8 mouse cellular contexts compared by ENCODE assay signal in the genomic region with DNA sequence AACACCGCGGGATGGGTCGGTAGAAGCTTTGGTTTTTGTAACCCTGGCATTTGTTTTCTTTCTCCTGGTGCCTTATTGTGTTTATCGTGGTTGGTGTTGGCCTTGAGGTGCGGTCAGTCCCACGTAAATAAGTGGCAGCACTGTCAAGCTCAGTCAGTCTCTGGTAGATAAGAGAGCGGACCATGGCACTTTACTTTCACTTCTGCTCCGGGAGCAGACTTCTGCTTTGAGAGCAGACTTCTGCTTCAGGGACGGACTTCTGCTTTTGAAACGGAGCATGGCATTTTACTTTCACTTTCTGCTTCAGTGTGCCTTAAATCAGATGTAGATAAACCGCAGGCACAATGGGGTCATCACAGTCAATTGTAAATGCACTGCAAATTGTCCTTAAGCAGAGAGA. TPM values are rescaled to one million over a fixed set of nuclear protein-coding genes. Genes with fewer than 3 reads are reported as not detected.
DNase-seq lines count a peak whose midpoint lies in the region; ATAC-seq and TF ChIP-seq lines count a peak whose summit lies in the region.
"Not testable (repeated sequence)": the region's sequence is repeated elsewhere in the genome, so short reads cannot be mapped to it uniquely, and the experiment has no call there.

No protein-coding gene starts in this region.

- not testable (repeated sequence) for TF ChIP-seq POLR2A in bone marrow macrophage, adult 2 months (IDR thresholded peaks at IDR 0.05; ENCODE audit: borderline replicate concordance, low read depth, low read length)

- not testable (repeated sequence) for H3K36me3 ChIP-seq in liver, embryonic 15.5 days (replicated peaks); megakaryocyte, embryonic 14.5 days (replicated peaks; ENCODE audit: low read length)

- peak overlapping the region; percentile 35; the same call in 1 of the 2 replicates for H3K4me2 ChIP-seq in liver, embryonic 15.5 days

- not testable (repeated sequence) for H3K9ac ChIP-seq in liver, embryonic 15.5 days

- H3K4me1 ChIP-seq in bone marrow macrophage, adult 2 months (ENCODE audit: control insufficient read depth, insufficient read depth, low read length); liver, embryonic 15.5 days (replicated peaks): not testable (repeated sequence)
- H3K4me1 ChIP-seq in megakaryocyte, embryonic 14.5 days, result peaks cover 15% of the 10 kb centered on the region

- TF ChIP-seq CTCF in bone marrow macrophage, adult 2 months (IDR thresholded peaks at IDR 0.05; ENCODE audit: low read depth, low read length), result not testable (repeated sequence)

- DNase-seq in B cell, adult 2 months, result peak; percentile 60 to 66
- peak; percentile 9 for DNase-seq in NIH3T3 (ENCODE audit: low read depth)
- DNase-seq in heart, adult 9 months (ENCODE audit: low spot score in 2 of 2), result peak; percentile 3 to 7
- peak; percentile 7 for DNase-seq in skeletal muscle tissue, adult 2 months (ENCODE audit: low read depth, low spot score)
- peak; percentile 2 to 7 for DNase-seq in thymus, adult 18-20 months

- H3K27me3 ChIP-seq in liver, embryonic 15.5 days; megakaryocyte, embryonic 14.5 days (replicated peaks): not testable (repeated sequence)

- H3K9me3 ChIP-seq in liver, embryonic 15.5 days (replicated peaks), result not testable (repeated sequence)
- peaks cover 14% of the 10 kb centered on the region for H3K9me3 ChIP-seq in megakaryocyte, embryonic 14.5 days

- peak overlapping the region; percentile 30 for H3K4me3 ChIP-seq in bone marrow macrophage, adult 2 months (ENCODE audit: insufficient read depth, low read length)
- peak overlapping the region; percentile 24; the same call in 1 of the 2 replicates for H3K4me3 ChIP-seq in liver, embryonic 15.5 days (replicated peaks)
- peak overlapping the region; percentile 92 for H3K4me3 ChIP-seq in megakaryocyte, embryonic 14.5 days (replicated peaks)

- ATAC-seq in liver, embryonic 15.5 days (ENCODE audit: insufficient read depth), result not testable (repeated sequence)

- H3K27ac ChIP-seq in bone marrow macrophage, adult 2 months (ENCODE audit: insufficient read depth, low read depth, low read length); liver, embryonic 15.5 days (replicated peaks): not testable (repeated sequence)

- 33% methylated on average over 11 of the region's 11 CpGs for WGBS in liver, embryonic 15.5 days (ENCODE audit: insufficient replicate concordance)

RNA-seq across cellular contexts. Expression of gene Ccdc66, which starts 54.3 kb away (rescaled TPM):
- polyA plus RNA-seq in bone marrow macrophage, adult 2 months (2012; ENCODE audit: insufficient read depth, insufficient read length, missing spikeins), result 8.4 and 11.3 TPM in 2 replicates
- polyA plus RNA-seq in liver, embryonic 15.5 days (2015; fragmentation: Nextera tagmentation; extraction: Ambion mirVana), result 1.8 and 3.1 TPM in 2 replicates
- 0.18 TPM in 1 of 2 replicates, not detected in the other for polyA plus RNA-seq in megakaryocyte, embryonic 14.5 days (2012; ENCODE audit: insufficient read depth, low replicate concordance)

RNA-seq across cellular contexts. Expression of gene Erc2, which starts 59.7 kb away (rescaled TPM):
- not detected in 2 replicates for polyA plus RNA-seq in bone marrow macrophage, adult 2 months (2012; ENCODE audit: insufficient read depth, insufficient read length, missing spikeins)
- 1.3 and 1.9 TPM in 2 replicates for polyA plus RNA-seq in liver, embryonic 15.5 days (2015; fragmentation: Nextera tagmentation; extraction: Ambion mirVana)
- polyA plus RNA-seq in megakaryocyte, embryonic 14.5 days (2012; ENCODE audit: insufficient read depth, low replicate concordance), result 0.10 TPM in 1 of 2 replicates, not detected in the other

Comparison
In these comparisons a context has a peak if more than half of its experiments do, and no peak if none do; other contexts are left out.
1. DNase-seq: peak in every context shown above with its lines; median percentile 63 in B cell, adult 2 months; 9 in NIH3T3; 7 in skeletal muscle tissue, adult 2 months; 5 in heart, adult 9 months; 4 in thymus, adult 18-20 months.
2. H3K4me3 ChIP-seq: peak in every context shown above with its lines; median percentile 92 in megakaryocyte, embryonic 14.5 days; 30 in bone marrow macrophage, adult 2 months; 24 in liver, embryonic 15.5 days.